Mouse (Mus musculus) lung, adult 18-20 months (tissue): Measurements from ENCODE around the gene Pqlc2.

Experiments
- DNase-seq, 2 experiments: peaks; one replicate each; pipeline ENCODE4 v3.0.0; 2022; ENCODE audit warnings: mixed read lengths in 2 of 2

The Pqlc2 gene

GRCm38 (mm10) chr4:139259302-139259871 lies 51.1 kb downstream of the Pqlc2 start:
- DNase-seq: no peak

GRCm38 (mm10) chr4:139258621-139259301 lies 51.7 kb downstream of the Pqlc2 start:
- DNase-seq: peak; percentile 49 to 62

- DNase-seq: peak; percentile 55 to 58
Measured at GRCm38 (mm10) chr4:139256708-139257107, 53.8 kb downstream of the Pqlc2 start.

- DNase-seq: peak; percentile 70 to 77
Measured at GRCm38 (mm10) chr4:139256146-139256545, 54.4 kb downstream of the Pqlc2 start.

GRCm38 (mm10) chr4:139253206-139253605 lies 57.3 kb downstream of the Pqlc2 start:
- DNase-seq: no peak

- peak; percentile 85 to 86 for DNase-seq
Measured at GRCm38 (mm10) chr4:139252051-139252760, 58.3 kb downstream of the Pqlc2 start.

- no peak for DNase-seq
Measured at GRCm38 (mm10) chr4:139250886-139251285, 59.6 kb downstream of the Pqlc2 start.

GRCm38 (mm10) chr4:139250043-139250442 lies 60.5 kb downstream of the Pqlc2 start:
- peak; percentile 73 to 75 for DNase-seq

GRCm38 (mm10) chr4:139248736-139249135 lies 61.8 kb downstream of the Pqlc2 start:
- DNase-seq: no peak

GRCm38 (mm10) chr4:139247966-139248365 lies 62.5 kb downstream of the Pqlc2 start:
- no peak for DNase-seq

- no peak for DNase-seq
Measured at GRCm38 (mm10) chr4:139246130-139246877, 64.2 kb downstream of the Pqlc2 start.

- no peak for DNase-seq
Measured at GRCm38 (mm10) chr4:139245534-139245933, 65.0 kb downstream of the Pqlc2 start.

GRCm38 (mm10) chr4:139244766-139245165 lies 65.7 kb downstream of the Pqlc2 start:
- no peak for DNase-seq

- DNase-seq: no peak
Measured at GRCm38 (mm10) chr4:139244176-139244575, 66.3 kb downstream of the Pqlc2 start.
